Mouse (Mus musculus) brain, embryonic 14.5 days (tissue): ENCODE results near the gene Trpm8.

Source experiments
- CTCF ChIP-seq: fragments of 200-500 bp; IDR thresholded peaks from 2 replicates; pipeline ENCODE4 v1.5.1; 2012; ENCODE audit warnings: inconsistent platforms, mild to moderate bottlenecking, moderate library complexity, borderline replicate concordance; ENCODE audit not compliant: insufficient read depth, insufficient read length; ENCODE audit errors: extremely low read depth
- POLR2A ChIP-seq: fragments of 200-500 bp; IDR thresholded peaks from 2 replicates; pipeline ENCODE4 v1.6.1; 2012; ENCODE audit warnings: mild to moderate bottlenecking, inconsistent platforms, borderline replicate concordance; ENCODE audit not compliant: poor library complexity, insufficient read depth, insufficient read length, severe bottlenecking; ENCODE audit errors: extremely low read depth

- TF ChIP-seq POLR2A, result no peak
- no peak for TF ChIP-seq CTCF
Measured at GRCm38 (mm10) chr1:88422045-88422444, 144.6 kb downstream of the Trpm8 start.
